Mouse (Mus musculus): Measurements from ENCODE around the gene Dgki.
A peak's percentile ranks its signal among the peaks of the same experiment; 100 is the strongest.

- TF ChIP-seq CTCF (IDR thresholded peaks at IDR 0.05; ENCODE audit: low read depth) (no peak), EP300 (IDR thresholded peaks at IDR 0.05; ENCODE audit: low read depth) (0 out of 2 replicates have a peak, but pooled peaks have one; percentile 4)
Observed at GRCm38 (mm10) chr6:37064214-37064830, 235.7 kb downstream of the Dgki start.

Measured in liver, embryonic 14.5 days (tissue).